Mouse (Mus musculus): Measurements from ENCODE around the gene Plekhg2.

Plekhg2 gene

DNA sequence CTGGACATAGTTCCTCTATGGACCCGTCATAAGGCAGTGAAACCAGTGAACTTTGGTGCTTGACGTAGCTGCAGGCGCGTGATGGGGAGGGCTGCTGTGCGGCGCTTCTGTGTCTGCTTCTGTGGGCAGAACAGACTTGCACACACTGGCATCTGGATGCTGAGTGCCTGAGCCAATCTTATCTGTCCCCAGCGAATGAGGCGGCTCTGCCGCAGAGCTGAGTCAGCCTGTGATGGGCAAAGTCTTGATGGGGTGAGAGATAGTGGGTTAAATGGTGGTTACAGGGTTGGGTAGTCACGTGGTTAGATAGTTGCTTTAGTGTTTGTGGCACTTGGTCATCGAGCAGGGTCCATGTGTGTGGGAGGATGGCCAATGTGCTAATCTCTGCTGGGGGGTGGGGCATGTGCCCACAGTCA lies 10.6 kb upstream of the Plekhg2 start:
- no peak for DNase-seq (ENCODE audit: low spot score in 2 of 2)

DNA sequence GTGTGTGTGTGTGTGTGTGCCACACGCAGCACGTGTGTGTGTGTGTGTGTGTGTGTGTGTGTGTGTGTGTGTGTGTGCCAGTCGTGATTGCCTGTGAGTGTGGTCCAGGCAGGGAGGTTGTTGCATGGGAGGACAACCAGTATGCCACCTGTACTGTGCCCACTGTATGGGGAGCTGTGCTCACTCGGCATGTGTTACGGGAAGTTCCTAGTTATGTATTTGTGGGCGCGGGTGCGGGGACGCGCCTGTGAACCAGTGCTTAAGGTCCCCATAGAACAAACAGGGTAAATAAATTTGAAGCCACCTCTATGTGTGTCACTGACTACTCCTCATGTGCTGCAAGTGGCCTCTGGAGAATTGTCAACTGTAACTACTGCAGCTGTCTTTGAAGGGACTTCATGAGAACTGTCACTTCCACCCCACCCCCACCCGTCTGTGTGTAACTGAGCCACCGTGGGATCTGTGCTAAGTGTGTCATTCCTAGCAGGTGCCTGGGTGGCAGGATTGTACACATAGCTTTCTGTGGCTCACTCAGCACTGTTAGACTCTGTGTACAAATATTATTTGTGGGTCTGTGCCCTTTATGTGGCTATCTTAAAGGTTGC lies 10.1 kb upstream of the Plekhg2 start:
- no peak for DNase-seq (ENCODE audit: low spot score in 2 of 2)

DNA sequence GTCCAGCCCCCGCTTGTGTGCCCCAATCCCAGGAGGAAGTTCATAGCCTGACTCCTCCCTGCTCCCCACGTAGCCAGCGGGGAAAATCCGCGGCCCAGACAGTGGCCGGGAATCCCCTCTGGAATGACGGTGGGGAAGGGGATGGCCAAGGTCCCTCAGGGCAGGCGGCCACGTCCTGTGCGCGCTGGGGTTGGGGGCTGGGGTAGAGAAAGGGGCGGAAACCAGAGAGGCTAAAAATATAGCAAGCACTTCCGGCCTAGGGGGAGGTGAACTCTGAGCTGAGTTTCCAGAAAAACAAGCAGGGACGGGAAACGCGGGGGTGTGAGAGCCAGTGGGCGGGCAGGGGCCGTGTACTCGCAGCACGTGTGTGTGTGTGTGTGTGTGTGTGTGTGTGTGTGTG lies 9.5 kb upstream of the Plekhg2 start:
- no peak for DNase-seq (ENCODE audit: low spot score in 2 of 2)

DNA sequence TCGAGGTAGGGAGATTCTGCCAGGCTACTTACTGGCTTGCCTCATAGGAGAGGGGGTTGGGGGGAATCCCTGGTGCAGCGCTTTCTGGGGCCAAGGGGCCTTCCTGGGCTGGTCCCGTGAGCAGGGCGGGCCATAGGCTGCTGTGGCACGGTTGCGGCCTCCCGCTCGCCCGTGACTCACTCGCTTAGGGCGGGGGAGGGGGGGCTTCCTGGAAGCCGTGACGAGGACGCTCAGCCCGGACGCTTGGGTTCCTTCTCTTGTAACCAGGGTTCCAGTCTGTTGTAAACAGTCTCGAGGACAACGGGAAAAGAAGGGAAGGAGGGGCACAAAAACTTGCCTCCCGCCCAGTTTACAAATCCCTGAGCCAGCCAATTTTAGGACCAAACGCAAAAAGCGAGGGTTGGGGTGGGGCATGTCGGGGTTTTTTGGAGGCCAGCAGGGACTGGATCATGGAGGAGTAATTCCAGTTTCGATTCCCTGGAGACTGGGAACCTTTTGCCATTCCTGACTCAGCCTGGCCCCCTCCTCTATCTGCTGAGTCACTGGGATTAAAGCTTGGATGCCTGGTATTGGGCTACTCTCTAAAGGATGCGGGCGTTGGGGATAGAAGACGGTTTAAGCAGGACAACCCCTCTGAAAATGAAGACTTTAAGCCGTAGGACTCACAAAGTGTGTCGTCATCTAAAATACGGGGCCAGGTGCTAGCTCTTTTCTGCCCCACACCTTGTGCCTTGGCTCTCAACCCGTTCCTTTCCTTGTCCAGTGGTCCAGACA lies 8.8 kb upstream of the Plekhg2 start:
- no peak for DNase-seq (ENCODE audit: low spot score in 2 of 2)

DNA sequence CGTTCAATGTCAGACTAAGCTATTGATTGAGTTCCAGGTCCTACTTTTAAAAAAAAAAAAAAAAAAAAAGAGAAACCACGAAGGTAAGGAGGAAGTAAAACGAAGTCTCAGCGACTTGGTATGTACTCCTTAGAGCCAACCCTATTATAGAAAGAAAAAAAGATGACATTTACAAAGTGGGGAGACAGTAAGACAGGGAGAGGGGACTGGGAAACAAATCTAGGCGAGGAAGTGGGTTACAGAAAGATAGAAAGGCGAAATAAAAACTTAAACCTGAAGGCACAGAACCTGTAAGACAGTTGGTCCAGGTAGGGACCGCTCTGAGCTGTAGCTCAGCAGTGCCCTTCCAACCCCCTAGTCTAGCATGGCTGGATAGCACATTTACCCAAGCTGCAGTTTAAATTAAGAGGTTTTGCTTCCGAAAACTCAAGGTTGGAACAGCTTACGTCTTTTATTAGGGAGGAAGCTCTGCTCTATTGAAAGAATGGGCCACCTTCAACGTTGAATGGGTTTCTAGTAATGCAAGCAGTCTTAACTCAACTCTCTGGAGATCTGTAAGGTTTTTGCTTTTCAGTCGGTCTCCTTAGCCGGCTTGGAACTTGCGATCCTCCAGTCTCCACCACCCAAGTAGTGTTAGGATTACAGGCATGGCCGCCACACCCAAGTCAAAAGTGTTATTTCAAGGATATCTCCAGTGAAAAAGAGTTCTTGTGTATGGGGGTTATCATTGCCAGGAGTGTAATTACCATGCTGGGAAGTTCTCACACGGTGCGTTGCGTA lies 8.0 kb upstream of the Plekhg2 start, which contains the start of gene Zfp36:
Zfp36 (minus strand) TSS at position 17 of the 780 bp plus-strand sequence.
- DNase-seq (ENCODE audit: low spot score in 2 of 2) = no peak

DNA sequence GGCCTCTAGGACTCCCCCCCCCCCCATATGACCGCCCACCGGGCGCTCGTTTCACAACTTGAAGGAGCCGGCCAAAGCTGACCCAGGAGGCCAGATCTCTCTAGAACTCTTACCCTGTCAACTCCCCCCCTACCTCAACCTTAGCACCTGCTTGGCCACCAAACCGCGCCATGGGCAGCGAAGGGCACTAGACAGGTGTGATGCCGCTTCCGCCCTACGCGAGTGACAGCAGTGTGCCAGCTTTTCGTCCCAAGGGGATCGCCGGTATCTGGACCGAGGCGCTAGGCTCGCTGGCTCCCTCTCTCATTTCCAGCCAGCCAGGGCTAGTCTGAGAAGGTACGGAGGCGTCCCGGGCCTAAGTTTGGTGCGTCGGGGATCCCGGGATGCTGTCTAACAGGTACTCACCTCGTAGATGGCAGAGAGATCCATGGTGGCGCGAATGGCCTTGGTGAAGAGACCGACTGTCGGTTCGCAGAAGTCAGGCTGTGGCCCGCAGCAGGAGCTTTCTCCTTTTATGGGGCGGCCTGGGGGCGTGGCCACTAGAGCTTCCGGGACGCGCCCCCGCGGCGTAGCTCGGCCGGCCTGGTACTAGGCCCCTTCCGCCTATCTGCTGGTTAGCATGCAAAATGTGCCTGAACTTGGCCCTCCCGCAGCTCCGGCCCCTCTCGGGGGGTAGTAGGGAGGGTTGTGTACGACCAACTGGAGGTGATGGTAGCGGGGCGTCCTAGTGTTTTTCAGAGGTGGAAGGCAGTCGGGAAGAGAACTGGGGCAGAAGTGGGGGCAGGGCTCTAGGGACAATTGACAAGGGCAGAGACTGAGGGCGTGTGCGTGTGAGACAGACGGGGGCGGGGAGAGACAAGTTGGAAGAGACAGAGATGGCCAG lies 6.6 kb upstream of the Plekhg2 start:
- peak; percentile 59 to 68 for DNase-seq (ENCODE audit: low spot score in 2 of 2)

DNA sequence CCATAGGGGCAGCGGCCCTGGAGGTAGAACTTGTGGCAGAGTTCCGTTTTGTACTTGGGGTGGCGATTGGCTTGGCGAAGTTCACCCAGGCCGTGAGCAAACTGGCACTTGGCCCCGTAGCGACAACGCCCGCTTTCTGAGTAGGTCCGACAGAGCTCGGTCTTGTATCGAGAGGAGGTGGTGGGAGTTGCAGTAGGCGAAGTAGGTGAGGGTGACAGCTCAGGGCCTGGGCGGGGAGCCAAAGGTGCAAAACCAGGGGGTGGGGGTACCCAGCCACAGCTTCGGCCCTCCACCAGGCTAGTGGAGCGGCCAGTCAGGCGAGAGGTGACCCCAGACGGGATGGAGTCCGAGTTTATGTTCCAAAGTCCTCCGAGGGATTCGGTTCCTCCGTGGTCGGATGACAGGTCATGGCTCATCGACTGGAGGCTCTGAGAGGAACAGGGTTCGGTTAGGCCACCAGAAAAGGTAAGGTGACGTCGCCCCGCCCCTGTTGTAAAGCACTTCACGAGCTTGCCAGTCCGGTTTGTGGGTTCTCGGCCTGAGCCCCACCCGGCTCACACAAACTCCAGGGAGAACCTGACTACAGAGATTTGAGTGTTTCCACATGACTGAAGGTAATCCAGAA lies 5.8 kb upstream of the Plekhg2 start:
- no peak for DNase-seq (ENCODE audit: low spot score in 2 of 2)

DNA sequence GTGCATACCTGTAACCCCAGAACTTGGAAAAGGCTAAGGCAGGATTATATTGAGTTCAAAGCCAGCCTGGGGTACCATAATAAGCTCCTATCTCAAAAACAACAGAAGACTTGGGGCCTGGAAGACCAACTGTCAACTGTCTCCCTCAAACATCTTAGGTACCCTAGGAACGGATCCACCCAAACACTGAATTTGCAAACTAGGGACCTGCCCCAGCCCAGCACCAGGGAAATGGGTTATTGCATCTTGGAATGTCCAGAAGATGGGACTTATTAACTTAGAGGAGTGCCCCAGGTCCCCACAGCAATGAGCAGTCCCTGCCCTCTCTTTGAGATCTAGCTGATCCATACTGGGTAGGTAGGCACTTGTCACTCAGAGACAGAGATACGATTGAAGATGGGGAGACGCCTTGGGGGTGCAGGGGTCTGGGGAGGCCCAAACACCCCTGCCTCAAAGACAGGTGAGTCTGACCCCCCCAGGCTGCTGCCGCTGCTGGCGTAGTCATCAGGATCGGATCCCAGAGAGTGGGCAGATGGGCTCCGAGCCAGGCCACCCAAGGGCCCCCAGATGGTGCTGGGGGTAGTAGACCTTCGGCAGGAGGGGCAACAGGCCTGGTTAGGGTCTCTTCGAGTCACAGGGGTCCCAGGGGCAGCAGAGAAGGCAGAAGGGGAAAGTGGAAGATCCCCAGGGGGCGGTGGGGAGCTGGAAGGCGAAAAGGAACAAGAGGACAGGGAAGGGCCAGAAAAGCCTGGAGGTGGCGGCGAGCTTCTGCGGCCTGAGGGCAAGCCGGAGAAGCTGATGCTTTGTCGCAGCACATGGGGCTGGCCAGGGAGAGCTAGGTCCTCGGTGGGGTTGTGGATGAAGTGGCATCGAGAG lies 5.0 kb upstream of the Plekhg2 start:
- DNase-seq (ENCODE audit: low spot score in 2 of 2) = no peak

DNA sequence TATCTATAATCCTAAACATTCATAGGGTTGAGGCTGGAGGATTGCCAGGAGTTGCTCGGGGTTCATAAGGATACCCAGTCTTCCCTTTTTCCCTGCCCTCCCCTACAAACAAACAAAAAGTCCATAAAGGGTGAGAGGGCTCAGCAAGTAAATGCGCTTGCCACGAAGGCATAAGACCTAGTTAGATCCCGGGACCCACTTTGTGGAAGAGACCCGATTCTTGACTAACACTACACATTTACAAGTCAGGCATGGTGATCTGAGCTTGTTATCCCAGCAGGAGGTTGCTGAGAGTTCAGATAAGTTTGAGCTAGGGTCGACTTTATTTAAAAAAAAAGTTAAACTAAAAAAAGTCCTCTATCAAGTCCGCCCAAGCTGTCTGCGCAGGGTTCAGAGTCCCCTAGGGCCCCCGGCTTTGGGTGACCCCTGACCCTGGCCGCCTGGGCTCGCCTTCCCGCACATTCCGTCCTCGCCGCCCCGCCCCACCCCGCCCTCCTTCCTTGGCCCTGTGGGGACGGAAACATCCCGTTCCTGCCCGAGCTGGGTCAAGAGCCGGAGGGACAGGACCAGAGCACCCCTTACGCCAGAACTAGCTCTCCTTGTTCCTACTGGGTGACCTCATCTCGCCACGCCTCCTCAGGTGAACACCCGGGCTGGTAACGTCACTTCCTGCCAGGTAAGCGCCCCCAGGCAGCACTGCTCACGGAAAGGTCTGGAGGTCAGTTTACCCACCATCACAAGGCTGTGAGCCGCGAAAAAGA lies 3.8 kb upstream of the Plekhg2 start:
- DNase-seq (ENCODE audit: low spot score in 2 of 2) = no peak

DNA sequence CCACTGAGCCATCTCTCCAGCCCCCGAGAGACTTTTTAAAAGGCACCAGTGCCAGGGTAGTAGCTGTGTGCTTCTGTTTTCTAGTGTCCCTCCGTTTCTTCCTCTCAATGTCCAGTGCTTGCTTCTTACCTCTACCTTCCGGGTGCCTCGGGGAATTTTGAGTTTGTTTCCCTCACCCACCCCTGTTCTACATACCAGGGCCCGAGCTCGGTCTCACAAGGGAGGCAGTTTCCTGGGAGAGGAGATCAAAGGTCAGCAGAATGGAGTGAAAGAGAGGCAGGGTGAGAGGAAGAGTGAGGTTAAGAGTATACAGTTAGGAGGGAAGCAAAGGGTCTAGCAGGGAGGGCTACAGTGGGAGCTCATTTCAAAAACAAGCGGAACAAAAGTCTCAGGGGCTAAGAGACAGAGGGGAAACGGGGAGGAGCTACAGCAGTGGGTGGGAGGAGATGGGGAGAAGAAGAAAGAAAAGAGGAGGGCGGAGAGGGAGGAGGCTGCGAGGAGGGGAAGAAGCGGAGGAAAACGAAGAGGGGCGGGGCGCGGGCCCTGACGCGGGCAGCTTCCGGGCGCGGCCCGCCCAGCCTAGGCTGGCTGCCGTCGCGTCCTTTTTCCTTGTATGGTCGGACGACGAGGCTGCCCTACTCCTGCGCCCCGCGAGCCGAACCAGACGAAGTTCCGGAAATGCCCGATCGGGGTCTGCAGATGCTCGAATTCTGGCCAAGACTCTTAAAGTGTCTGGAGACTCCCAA lies 3.0 kb upstream of the Plekhg2 start:
- peak; percentile 55 to 73 for DNase-seq (ENCODE audit: low spot score in 2 of 2)

DNA sequence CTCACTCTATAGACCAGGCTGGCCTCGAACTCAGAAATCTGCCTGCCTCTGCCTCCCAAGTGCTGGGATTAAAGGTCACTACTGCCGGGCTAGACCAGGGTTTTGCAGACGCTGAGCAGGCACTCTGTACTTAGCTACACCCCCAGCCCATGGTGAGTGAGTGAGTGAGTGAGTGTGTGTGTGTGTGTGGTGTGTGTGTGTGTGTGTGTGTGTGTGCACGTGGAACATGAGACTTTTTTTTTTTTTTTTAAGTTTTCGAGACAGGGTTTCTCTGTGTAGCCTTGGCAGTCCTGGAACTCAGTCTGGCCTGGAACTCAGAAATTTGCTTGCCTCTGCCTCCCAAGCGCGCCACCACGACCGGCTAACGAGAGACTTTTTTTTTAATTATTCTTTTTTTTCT lies 2.2 kb upstream of the Plekhg2 start:
- DNase-seq (ENCODE audit: low spot score in 2 of 2) = no peak

DNA sequence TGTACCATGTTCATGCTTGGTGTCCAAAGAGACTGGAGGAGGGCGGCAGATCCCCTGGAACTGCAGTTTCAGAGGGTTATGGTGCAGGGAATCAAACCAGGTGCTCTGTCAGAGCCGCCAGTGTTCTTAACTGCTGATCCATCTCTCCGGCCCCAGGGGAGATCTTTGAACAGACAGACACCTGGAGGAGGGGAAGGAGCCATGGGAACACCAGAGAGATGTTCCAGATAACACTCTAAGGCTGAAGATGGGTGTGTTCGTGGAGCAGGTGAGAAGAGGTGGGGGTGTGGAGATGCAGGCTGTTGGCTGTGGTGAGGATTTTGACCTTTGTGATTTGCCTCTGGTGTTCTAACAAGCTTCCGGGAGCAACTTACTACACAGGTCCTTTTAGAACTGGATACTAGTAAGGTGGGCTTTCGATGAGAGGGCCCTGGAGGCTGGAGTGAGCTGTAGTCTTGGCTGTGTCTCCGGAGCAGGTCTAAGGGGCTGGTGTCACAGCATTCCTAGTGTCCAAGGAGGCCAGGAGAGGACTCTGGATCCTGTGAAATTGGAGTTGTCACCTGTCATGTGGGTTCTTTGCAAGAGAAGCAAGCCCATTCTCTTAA lies 1.6 kb upstream of the Plekhg2 start:
- DNase-seq (ENCODE audit: low spot score in 2 of 2) = no peak

DNA sequence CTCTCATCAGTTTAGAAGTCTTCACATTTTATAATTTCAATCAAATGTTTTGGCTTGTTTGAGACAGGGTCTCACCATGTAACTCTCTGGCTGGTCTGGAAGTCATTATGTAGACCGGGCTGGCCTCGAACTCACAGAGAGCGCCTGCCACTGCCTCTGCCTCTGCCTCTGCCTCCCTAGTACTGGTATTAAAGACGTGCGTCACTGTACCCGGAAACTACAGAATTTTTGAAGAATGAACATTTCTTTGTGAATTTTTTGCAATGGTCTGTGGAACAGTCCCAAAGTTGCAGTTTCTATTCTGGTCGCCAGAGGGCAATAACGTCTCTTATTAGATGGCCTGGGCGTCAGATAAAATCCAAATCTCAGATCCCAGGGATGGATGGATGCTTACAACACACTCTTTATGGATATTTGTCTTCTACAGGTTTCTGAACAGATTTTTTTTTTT lies 757 bp upstream of the Plekhg2 start:
- peak in 1 of 2 experiments; percentile 74 for DNase-seq (ENCODE audit: low spot score in 2 of 2)

DNA sequence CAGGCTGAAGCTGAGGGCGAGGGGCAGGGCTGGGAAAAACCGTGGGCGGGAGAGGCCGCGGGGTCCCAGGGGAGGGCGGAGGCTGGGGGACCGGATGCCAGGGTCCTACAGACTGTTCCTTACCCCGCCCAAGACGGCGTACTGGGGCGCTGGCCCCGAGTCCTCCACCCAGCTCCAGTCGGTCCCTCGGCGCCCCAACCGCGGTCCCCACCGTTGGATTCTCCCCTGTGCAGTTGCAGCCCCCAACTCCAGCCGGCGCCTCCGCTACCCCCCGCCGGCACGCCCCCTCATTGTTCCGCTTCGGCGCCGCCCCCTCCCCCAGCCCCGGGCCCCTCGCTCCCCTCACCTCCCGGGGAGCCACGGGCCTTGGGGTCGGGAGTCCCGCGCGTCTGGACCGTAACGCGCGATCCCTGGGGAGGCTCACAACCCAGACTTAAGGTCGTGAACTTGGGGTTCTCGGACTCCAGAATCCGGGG lies 847 bp downstream of the Plekhg2 start:
- DNase-seq (ENCODE audit: low spot score in 2 of 2) = peak in 1 of 2 experiments; percentile 52

DNA sequence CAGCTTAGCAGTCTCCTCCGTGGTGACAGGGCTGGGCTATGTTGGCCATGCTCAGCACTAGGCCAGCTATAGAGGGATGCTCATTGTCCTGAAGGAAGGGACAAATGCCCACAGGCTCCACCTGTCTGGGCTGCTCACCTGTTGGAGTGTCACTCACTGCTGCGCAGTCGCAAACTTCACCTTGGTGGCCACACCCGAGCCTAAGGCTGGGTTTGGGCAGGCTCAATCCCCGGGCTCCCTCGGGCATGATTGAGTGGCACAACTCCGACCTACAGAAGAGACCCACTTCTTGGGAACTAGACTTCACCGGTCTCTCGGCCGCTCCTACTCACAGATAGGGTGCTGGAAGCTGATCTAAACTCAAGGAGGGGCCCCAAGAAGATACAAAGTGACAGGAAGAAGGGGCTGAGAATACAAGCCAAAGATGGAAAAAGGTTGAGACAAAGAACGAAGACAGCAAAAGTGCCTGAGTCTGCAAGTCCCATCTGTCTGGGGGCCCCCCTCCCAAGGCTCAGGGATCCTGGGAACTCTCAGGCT lies 1.4 kb downstream of the Plekhg2 start:
- DNase-seq (ENCODE audit: low spot score in 2 of 2) = no peak

DNA sequence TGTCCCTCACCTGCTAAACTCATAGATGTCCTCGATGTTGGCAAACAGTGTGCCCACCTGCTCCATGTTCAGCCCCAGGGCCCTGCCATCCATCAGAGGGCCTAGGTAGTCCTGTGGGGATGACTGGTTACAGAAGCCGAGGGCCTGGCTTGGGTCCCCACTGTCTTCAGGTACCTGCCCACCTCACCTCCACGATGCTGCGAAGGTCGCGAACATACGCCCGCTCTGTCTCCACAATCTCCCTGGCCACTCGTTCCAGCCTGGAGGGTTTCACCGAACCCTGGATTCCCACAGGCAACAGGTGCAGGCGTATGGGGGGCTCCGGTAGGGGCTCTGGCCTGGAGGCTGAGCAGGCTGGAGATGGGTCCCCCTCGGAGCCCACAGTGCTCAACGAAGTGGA lies 2.3 kb downstream of the Plekhg2 start:
- DNase-seq (ENCODE audit: low spot score in 2 of 2) = no peak

DNA sequence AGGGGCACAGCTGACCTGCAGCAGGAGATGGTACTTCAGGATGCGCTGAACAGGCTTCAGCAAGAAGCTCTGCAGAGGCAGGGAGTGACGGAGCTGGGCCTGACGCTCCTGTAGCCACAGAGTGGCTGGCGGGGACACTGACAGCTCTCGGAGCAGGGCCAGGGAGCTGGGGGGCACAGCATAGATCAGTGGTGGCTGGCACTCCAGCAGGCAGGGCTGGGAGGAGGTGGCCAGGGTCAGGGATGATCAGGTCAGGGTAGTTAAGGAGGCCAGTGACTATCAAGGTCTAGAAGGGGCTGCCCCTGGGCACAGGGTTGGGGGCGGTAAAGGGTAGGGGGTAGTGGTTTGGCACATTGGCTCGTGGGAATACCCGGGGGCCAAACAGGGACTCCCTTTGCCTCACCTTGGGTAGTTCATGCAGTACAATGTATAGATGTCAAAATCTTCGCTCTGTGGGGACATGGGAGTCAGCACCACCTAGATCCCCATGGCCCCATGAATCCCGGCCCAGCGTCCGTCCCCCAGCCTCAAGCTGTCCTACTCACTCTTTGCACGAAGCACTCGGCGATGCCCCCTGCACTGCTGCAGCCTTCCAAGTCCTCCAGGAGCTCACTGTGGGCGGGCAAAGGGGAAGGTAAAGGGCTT lies 4.0 kb downstream of the Plekhg2 start:
- no peak for DNase-seq (ENCODE audit: low spot score in 2 of 2)

Data from cerebellum, postnatal 4 days (tissue).